Mouse (Mus musculus): ENCODE measurements around the gene Gabbr2.

Gene Gabbr2

DNA sequence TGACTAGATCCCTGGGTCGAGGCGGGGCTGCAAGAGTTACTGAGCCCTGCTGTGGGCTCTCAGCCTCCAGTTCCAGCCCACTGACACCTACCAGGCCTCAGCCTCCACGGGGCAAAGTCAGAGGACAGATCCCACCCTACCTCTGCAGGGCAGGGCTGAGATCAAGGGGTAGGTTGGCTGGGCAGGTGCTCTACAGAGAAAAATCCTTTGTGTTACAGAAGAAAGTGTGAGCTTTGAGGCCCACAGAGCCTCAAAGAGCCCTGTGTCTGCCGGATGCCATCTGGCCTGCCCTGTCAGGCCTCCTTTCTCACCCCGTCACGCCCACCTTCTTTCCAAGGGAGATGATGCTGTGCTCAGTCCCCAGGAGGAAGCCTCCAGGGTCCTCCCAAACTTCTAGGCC lies 131.1 kb downstream of the Gabbr2 start:
- no peak for DNase-seq

GRCm38 (mm10) chr4:46858899-46859298 lies 132.8 kb downstream of the Gabbr2 start:
- peak; percentile 56 to 75 for DNase-seq

DNA sequence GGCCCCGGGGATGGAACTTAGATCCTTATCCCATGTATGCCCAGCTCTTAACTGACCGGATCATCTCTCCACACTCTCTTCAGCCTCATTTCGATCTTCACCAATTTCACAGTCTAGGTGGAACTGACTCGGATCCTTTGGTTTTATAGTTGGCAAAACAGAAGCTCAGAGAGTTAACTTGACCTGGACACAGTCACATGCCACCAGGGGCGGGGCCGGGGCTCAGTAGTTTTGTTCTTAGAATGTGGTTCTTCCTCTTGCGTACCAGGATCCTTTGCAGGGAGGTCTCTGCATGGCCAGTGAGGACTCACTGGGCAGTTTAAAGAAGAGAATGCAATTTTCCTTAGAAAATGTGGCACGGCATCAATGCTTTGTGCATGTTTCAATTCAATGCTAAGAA lies 135.5 kb downstream of the Gabbr2 start:
- DNase-seq: no peak

DNA sequence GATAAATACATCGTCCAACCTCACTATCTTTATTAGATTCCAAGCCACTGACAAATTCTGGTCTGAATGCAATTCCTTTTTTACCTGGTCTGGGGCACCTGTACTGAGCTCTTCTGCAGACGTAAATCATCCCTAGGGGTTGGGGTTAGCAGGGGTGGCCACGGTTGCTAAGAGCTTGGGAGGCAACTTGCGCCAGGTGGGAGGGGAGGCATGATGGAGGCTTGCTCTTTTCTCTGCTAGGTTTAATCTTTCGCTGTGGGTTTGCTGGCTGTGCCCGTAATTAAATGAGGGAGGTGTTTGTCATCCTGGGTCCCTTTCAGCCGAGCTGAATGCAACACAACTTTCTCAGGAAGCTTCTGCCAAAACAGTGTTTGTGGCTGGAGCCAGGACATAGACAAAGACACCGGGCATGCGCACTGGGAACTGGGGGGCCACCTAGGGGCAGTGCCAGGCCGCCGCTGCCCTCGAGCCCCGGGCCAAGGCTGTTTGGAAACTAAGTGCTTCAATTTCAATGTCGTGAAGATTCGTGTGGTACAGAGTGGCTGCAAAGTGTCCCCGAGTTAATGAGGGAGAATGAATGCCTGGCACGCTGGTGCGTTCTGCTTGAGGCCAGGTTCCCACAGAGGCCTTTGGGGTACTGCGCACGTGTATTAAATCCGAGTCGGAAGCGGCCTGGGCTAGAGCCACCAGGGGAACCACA lies 136.8 kb downstream of the Gabbr2 start:
- DNase-seq: peak; percentile 26 to 33

DNA sequence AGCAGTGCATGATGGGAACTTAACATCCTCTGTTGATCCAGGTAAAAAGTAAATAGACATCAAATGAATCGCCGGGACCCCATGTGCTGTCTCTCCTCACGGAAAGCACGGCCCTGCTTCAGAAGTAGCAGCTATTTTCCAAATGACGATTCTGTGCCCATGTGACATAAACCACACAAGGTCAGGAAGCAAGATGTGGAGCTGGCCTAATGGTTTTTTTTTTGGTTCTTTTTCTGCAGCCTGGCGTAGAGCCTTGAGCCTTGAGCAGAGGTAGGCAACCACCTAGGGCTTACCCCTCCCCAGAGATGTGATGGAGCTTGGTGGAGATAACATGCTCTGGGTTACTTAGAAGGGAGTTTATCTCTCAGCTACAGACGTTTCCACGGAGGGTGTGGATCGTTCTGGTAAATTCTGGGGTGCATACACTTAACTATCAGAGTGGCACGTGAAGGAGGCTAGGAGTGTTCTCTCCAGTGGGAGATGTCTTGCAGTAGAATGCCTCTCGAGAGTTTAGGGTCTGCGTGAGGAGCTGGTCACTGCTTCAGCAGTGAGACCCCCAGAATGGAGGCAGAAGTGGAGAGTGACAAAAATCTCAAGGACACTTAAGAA lies 137.7 kb downstream of the Gabbr2 start:
- no peak for DNase-seq

DNA sequence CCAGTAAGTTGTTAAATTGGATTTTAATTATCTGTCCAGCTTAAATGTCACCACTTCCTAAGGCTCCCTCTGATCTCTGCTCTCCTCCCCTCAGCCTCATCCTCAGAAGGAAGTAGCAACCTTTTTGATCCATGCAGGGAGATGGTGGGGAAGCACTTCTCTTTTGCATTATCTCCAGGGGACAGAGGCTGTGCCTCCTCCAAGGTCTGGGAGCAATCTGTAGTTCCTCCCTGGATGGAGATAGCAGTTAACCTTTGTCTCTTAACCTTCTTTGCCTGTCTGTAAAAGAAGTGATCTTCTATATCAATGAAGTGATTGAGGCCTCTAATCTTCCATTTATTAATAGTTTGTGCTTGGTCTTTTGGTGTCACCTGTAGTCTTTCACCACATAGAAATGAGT lies 143.9 kb downstream of the Gabbr2 start:
- no peak for DNase-seq

GRCm38 (mm10) chr4:46846396-46846795 lies 145.3 kb downstream of the Gabbr2 start:
- DNase-seq: no peak

GRCm38 (mm10) chr4:46844982-46845643 lies 146.6 kb downstream of the Gabbr2 start:
- DNase-seq: no peak

- DNase-seq: no peak
These were observed 147.1 kb downstream of the Gabbr2 start for GRCm38 (mm10) chr4:46844567-46844966.

GRCm38 (mm10) chr4:46842596-46842995 lies 149.1 kb downstream of the Gabbr2 start:
- no peak for DNase-seq

- no peak for DNase-seq
These were observed 151.5 kb downstream of the Gabbr2 start for GRCm38 (mm10) chr4:46840146-46840545.

- DNase-seq: no peak
These were observed 154.3 kb downstream of the Gabbr2 start for GRCm38 (mm10) chr4:46837362-46837761.

DNA sequence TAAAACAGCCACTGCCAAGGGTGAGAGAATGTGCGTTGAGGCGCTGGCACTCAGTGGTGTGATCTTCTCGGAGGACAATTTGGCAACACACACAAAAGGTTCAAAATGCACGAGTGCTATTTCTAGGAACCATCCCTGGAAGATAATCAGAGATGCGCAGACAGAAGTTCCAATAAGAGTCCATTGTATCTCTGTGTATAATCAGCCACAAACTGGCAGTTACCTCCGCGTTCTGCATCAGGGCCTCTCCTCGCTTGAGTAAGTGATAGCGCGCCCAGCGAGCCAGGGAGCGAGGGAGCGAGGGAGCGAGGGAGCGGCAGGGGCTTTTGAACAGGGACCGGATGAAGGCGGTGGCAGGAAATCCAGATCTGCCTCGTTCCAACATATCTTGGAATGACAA lies 155.6 kb downstream of the Gabbr2 start:
- no peak for DNase-seq

- no peak for DNase-seq
These were observed 156.6 kb downstream of the Gabbr2 start for GRCm38 (mm10) chr4:46835064-46835463.

DNA sequence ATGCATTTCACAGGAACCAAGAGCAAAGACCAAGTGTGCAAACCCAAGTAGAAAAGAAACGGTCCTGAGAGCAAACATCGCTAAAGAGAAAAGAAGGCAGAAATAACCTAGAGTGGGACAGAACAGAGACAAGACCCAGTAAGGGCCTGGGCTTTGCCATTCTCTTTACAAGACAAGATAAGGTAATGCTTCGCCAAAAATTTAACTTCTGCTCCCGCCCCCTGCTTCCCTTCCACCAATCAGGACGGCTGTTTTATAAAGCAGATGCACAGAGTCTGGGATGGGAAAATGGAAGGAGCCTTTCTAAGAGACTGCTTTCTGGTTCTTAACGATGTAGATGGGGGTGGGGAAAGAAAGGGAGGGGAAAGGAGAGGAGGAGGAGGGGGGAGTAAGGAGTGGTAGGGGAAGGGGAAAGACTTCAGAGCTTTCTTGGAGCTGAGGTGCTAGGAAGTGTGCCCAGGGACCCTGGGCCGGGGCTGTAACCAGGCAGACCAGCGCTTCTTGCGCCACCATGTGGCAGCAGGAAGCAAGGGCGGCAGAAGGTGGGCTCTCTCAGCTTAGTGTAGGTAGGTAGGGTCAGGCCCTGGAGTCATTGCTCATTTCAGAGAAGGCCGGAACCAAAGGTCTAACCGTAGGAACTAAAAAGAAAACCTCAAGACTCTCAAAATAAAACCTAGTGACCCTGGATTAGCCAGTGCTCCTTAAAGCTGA lies 158.7 kb downstream of the Gabbr2 start:
- DNase-seq: peak in 1 of 2 experiments; percentile 11

- no peak for DNase-seq
These were observed 162.0 kb downstream of the Gabbr2 start for GRCm38 (mm10) chr4:46829656-46830055.

GRCm38 (mm10) chr4:46828141-46828571 lies 163.5 kb downstream of the Gabbr2 start:
- DNase-seq: no peak

- DNase-seq: no peak
These were observed 164.2 kb downstream of the Gabbr2 start for GRCm38 (mm10) chr4:46827471-46827870.

DNA sequence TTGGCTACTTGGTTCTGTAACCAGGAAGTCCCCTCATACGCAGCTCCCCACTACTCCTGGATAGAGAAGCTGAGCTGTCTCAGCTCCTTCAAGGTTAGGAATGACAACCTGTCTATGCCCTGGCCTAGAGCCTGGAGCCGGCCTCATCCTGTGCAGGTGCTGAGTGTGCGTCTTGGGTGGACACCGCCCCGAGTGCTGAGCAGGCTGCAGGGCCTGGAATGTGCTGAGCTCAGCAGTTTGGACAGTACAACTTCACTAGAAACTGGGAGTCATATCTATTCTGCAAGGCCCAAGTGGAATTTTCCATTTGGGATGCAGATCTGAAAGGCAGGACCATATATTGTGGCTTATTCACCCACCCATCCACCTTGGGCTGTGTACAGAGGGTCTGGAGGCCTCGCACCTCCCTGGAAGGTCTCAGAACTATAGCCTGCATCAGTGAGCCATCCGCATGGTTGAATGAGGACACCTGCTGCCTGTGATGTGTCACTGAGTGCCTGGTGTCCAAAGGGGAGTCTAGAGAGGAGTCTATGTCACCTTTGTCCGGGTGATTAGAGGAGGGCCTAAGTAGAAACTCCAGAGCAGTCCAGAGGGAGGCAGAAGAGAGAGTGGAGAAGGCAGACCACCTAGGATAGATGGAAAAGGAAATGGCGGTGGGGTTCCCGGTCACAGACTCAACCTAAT lies 165.7 kb downstream of the Gabbr2 start:
- peak; percentile 67 to 72 for DNase-seq

GRCm38 (mm10) chr4:46823738-46824137 lies 167.9 kb downstream of the Gabbr2 start:
- DNase-seq: no peak

DNA sequence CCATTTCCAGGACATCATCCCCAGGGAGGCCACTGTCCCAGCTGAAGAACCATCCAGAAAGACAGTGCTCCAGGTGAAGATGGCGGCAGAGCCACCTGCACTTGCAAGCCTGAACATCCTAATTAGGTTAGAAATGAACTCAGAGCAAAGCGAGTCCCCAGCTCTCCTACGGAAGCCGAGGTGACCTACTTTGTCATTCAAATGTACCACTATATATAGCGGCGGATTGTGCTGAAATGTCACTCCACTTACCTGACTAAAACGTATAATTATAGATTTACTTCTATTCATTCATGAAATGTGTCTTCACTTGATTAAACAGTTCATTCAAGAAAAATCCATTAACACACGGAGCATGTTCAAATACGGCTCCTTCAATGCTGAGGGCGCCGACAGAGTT lies 170.0 kb downstream of the Gabbr2 start:
- DNase-seq: no peak

DNA sequence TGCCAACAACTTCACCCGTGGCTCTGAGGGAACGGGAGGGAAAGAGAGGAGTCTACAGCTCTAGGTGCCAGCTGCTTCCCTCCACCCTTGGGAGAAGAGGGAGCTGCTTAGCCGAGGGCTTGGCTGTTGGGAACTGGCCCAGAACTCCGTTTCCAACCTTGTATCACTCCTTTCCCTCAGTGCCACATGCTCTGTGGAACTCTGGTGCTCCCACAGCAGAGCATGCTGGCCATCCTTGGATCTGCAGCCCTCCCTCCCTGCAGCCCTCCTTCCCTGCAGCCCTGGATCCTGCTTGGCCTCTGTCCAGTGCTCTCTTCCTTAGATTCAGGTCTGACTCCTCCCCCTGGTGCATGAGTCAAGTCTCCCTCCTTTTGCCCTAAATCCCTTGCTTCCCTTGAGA lies 176.7 kb downstream of the Gabbr2 start:
- DNase-seq: no peak

DNA sequence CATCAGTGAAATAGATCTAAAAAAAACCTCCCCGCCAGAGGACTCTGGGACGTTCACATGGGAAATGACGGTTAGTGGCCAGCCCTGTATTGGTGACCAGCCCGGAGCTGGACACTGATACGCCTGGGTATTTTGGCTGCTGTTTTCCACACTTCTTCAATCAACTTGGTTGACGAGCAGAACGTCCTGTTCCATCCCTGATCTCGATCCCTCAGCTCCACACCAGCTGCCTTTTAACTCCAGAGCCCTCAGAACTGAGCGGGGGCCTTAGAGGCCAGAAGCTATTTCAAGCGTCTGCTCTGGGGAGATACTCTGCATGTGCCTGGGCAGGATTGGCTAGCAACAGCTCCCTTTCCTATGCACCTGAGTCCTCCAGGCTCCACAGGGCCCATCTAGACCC lies 177.4 kb downstream of the Gabbr2 start:
- DNase-seq: no peak
